Mouse (Mus musculus): ENCODE measurements around the gene Gm47996.

DNA sequence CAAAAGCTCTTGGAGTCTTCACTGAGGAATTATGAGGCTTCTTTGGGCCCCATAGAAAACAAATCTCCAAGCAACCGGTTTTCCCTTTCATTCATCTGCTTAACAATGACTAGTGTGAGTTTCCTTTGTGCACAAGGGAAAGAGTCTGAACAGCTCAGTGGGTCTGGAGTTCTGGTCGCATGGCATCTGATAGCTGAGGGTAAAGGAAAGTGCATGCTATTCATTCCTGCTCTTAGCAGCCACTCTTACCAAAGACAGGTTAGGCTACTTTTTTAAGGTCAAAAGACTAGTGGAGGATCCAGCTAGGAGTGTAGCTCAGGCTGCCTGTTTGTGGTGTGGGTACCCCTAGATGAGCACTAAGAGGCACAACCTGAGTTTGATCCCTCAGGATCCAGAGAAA lies 25.6 kb downstream of the Gm47996 start:
- TF ChIP-seq CTCF (IDR thresholded peaks at IDR 0.05; ENCODE audit: insufficient read depth, low read depth, low read length), result no peak
- no peak for TF ChIP-seq POLR2A (IDR thresholded peaks at IDR 0.05; ENCODE audit: insufficient read depth, low read depth, low read length)
